Mouse (Mus musculus) CH12.LX (cell line): ENCODE results near the gene Gm10563. TPM values are rescaled to one million over a fixed set of nuclear protein-coding genes. Genes with fewer than 3 reads are reported as not detected.
A peak's percentile ranks its signal among the peaks of the same experiment; 100 is the strongest.
"Not testable (repeated sequence)": the region's sequence is repeated elsewhere in the genome, so short reads cannot be mapped to it uniquely, and the experiment has no call there.

Experiments
- DNase-seq: peaks from one replicate; pipeline ENCODE4 v3.0.0-alpha.2; 2013; ENCODE audit errors: extremely low read depth
- H3K27ac ChIP-seq: 2 replicates; pipeline ENCODE4 v1.5.1; 2012; ENCODE audit warnings: low read depth, mild to moderate bottlenecking, control low read depth, moderate library complexity; ENCODE audit not compliant: insufficient read depth
- H3K27me3 ChIP-seq: replicated peaks from 2 replicates; pipeline ENCODE3; 2012; ENCODE audit warnings: inconsistent platforms
- H3K36me3 ChIP-seq, 2 experiments: replicated peaks in 1 of 2; 2 replicates each; pipeline versions ENCODE3 to v1.6.1; 2012; ENCODE audit warnings: inconsistent platforms in 1 of 2, low read length in 1 of 2, mild to moderate bottlenecking in 1 of 2, mixed read lengths in 1 of 2, moderate library complexity in 1 of 2; ENCODE audit not compliant: control insufficient read depth in 1 of 2, insufficient read depth in 1 of 2
- H3K4me1 ChIP-seq, 2 experiments: 2 replicates each; pipeline ENCODE4 v1.6.1; 2012; ENCODE audit warnings: inconsistent platforms in 1 of 2, moderate library complexity in 1 of 2; ENCODE audit not compliant: insufficient read depth in 2 of 2, control insufficient read depth in 1 of 2
- H3K4me2 ChIP-seq: 2 replicates; pipeline ENCODE4 v1.6.1; 2012; ENCODE audit warnings: low read depth, mild to moderate bottlenecking, control low read depth; ENCODE audit not compliant: poor library complexity, insufficient read depth, severe bottlenecking
- H3K4me3 ChIP-seq, 3 experiments: fragments of 150-350 bp in 1 of 3; sonication (generic) in 1 of 3; replicated peaks in 1 of 3; 2 replicates each; pipeline versions ENCODE3 to v1.5.1; 2011 to 2012; ENCODE audit warnings: low read depth in 2 of 3, low read length in 2 of 3, mild to moderate bottlenecking in 2 of 3, moderate library complexity in 2 of 3, control low read depth in 1 of 3, improper control_type of control experiment in 1 of 3, inconsistent platforms in 1 of 3, mixed read lengths in 1 of 3; ENCODE audit not compliant: poor library complexity in 1 of 3
- H3K79me2 ChIP-seq: replicated peaks from 2 replicates; pipeline ENCODE4 v1.6.1; 2012; ENCODE audit warnings: mild to moderate bottlenecking, moderate library complexity; ENCODE audit not compliant: control insufficient read depth, poor library complexity, insufficient read depth, severe bottlenecking; ENCODE audit errors: extremely low read depth
- H3K9ac ChIP-seq: 2 replicates; pipeline ENCODE4 v1.6.1; 2012; ENCODE audit warnings: low read depth, mild to moderate bottlenecking, control low read depth, moderate library complexity; ENCODE audit not compliant: insufficient read depth
- H3K9me3 ChIP-seq: replicated peaks from 2 replicates; pipeline ENCODE3; 2012; ENCODE audit warnings: low read length, inconsistent platforms, mixed read lengths
- CHD2 ChIP-seq: IDR thresholded peaks from 2 replicates; pipeline ENCODE4 v1.6.1; 2011; ENCODE audit warnings: low read length, improper control_type of control experiment
- CTCF ChIP-seq, 2 experiments: IDR thresholded peaks in 1 of 2; conservative IDR thresholded peaks in 1 of 2; 2 replicates each; pipeline ENCODE4 v1.5.1; 2011 to 2012; ENCODE audit warnings: low read depth in 2 of 2, low read length in 2 of 2, improper control_type of control experiment in 1 of 2, inconsistent platforms in 1 of 2, mild to moderate bottlenecking in 1 of 2, moderate library complexity in 1 of 2
- E2F4 ChIP-seq: IDR thresholded peaks from 2 replicates; pipeline ENCODE4 v1.6.1; 2011; ENCODE audit warnings: low read depth, low read length, improper control_type of control experiment; ENCODE audit not compliant: insufficient replicate concordance
- EP300 ChIP-seq: IDR thresholded peaks from 2 replicates; pipeline ENCODE4 v1.6.1; 2011; ENCODE audit warnings: low read length, improper control_type of control experiment
- GABPA ChIP-seq: IDR thresholded peaks from 2 replicates; pipeline ENCODE4 v1.6.1; 2012; ENCODE audit warnings: low read depth, low read length, improper control_type of control experiment, inconsistent platforms; ENCODE audit not compliant: insufficient replicate concordance
- IRF4 ChIP-seq: IDR thresholded peaks from 2 replicates; pipeline ENCODE4 v1.6.1; 2014; ENCODE audit warnings: low read depth, mild to moderate bottlenecking, inconsistent platforms, low read length, improper control_type of control experiment
- KAT2A ChIP-seq: IDR thresholded peaks from 2 replicates; pipeline ENCODE4 v1.6.1; 2012; ENCODE audit warnings: low read length, improper control_type of control experiment, inconsistent platforms; ENCODE audit not compliant: insufficient replicate concordance
- MXI1 ChIP-seq: IDR thresholded peaks from 2 replicates; pipeline ENCODE4 v1.6.1; 2011; ENCODE audit warnings: mild to moderate bottlenecking, low read depth, low read length, improper control_type of control experiment
- TCF12 ChIP-seq: IDR thresholded peaks from 2 replicates; pipeline ENCODE4 v1.6.1; 2014; ENCODE audit warnings: low read depth, mild to moderate bottlenecking, inconsistent platforms, low read length, improper control_type of control experiment
- ZMIZ1 ChIP-seq: IDR thresholded peaks from 2 replicates; pipeline ENCODE4 v1.6.1; 2012; ENCODE audit warnings: low read depth, mild to moderate bottlenecking, inconsistent platforms, low read length, improper control_type of control experiment
- ZNF384 ChIP-seq: IDR thresholded peaks from 2 replicates; pipeline ENCODE4 v1.6.1; 2012; ENCODE audit warnings: low read depth, low read length, improper control_type of control experiment, inconsistent platforms
- dilution Hi-C: fragments of 300-500 bp; cut with MboI; formaldehyde crosslinking; loops from 2 replicates; pipeline ENCODE4 v1.14.3; 2020; ENCODE audit warnings: low sequenced_read_pairs; ENCODE audit not compliant: extremely low pct_unique_long_range_greater_than_20kb, extremely low pct_ligation_motif_present
- in situ Hi-C: fragments of 300-500 bp; cut with MboI; formaldehyde crosslinking; loops from 3 replicates; pipeline ENCODE4 v1.14.3; 2019; ENCODE audit warnings: low sequenced_read_pairs, low pct_ligation_motif_present, low pct_unique_long_range_greater_than_20kb, mixed read lengths
- polyA plus RNA-seq: library from polyadenylated mRNA; unstranded; fragments of >175 nt; gene quantifications from 2 replicates; pipeline ENCODE4 v1.2.1, GENCODE M21; 2012; ENCODE audit warnings: low read depth; ENCODE audit not compliant: insufficient read length
- total RNA-seq, 2 experiments: library from RNA; depleted of rRNA; stranded (reverse); fragments of 300-350 nt in 1 of 2; fragments of >200 nt in 1 of 2; gene quantifications; 2 replicates each; pipeline ENCODE4 v1.2.3; 2012 to 2014

Gene Gm10563
- total and polyA plus RNA-seq, 3 experiments, result not detected

- TF ChIP-seq TCF12 (no peak), EP300 (no peak), CTCF (conservative IDR thresholded peaks at IDR 0.05 in 1 of 2, IDR thresholded peaks at IDR 0.05 in 1 of 2; ENCODE audit: low read depth in 2 of 2, low read length in 2 of 2) (no peak)
- TF ChIP-seq, all 38 proteins: peak for 0
- H3K4me1 ChIP-seq, result peaks cover 7 to 70% of the 10 kb centered on the region in 2 experiments
- H3K9me3 ChIP-seq, result no peaks in the 10 kb centered on the region
- dilution Hi-C loops (no loop called here), in situ Hi-C loops (loop anchor here (10.0 kb wide), 1 partner anchor 207 kb away; the partner anchor contains the start of gene Prkcz)
- H3K27me3 ChIP-seq, result no peaks in the 10 kb centered on the region
- no peak overlapping the region for H3K4me3 ChIP-seq
- H3K79me2 ChIP-seq, result peaks cover 85% of the 10 kb centered on the region
- H3K9ac ChIP-seq, result no peak overlapping the region
- H3K27ac ChIP-seq, result no peak overlapping the region
- H3K4me2 ChIP-seq, result no peak overlapping the region
- peak; percentile 29 for DNase-seq
- H3K36me3 ChIP-seq, result peaks cover 0 to 57% of the 10 kb centered on the region in 2 experiments
Observed at GRCm38 (mm10) chr4:155571442-155571841, 73.8 kb downstream of the Gm10563 start.

- H3K4me2 ChIP-seq, DNase-seq, H3K27ac ChIP-seq, H3K4me3 ChIP-seq, H3K27me3 ChIP-seq, dilution Hi-C loops, H3K9me3 ChIP-seq, H3K9ac ChIP-seq: not testable (repeated sequence)
- Histone ChIP-seq H3K79me2 (peaks cover 93% of the 10 kb centered on the region), H3K36me3 (peaks cover 0 to 54% of the 10 kb centered on the region in 2 experiments), H3K4me1 (peaks cover 13 to 80% of the 10 kb centered on the region in 2 experiments)
- in situ Hi-C loops, result loop anchor here (10.0 kb wide), 1 partner anchor 206 kb away; the partner anchor contains the start of gene Prkcz
Observed at GRCm38 (mm10) chr4:155570315-155570714, 74.9 kb downstream of the Gm10563 start.

GRCm38 (mm10) chr4:155569818-155570217 lies 75.4 kb downstream of the Gm10563 start:
- TF ChIP-seq ZNF384 (no peak), E2F4 (no peak), TCF12 (no peak), ZMIZ1 (no peak), GABPA (no peak), IRF4 (no peak), KAT2A (no peak), CTCF (conservative IDR thresholded peaks at IDR 0.05 in 1 of 2, IDR thresholded peaks at IDR 0.05 in 1 of 2; ENCODE audit: low read depth in 2 of 2, low read length in 2 of 2) (no peak), CHD2 (no peak), MXI1 (no peak)
- Histone ChIP-seq H3K4me3 (no peak overlapping the region), H3K9ac (no peak overlapping the region), H3K4me1 (peaks cover 13 to 82% of the 10 kb centered on the region in 2 experiments), H3K9me3 (no peaks in the 10 kb centered on the region), H3K27ac (no peak overlapping the region), H3K27me3 (no peaks in the 10 kb centered on the region), H3K36me3 (peaks cover 0 to 52% of the 10 kb centered on the region in 2 experiments), H3K4me2 (no peak overlapping the region), H3K79me2 (peaks cover 94% of the 10 kb centered on the region)
- DNase-seq, result no peak
- dilution Hi-C loops, result no loop called here
- in situ Hi-C loops, result loop anchor here (5.0 to 10.0 kb wide), 3 partner anchors 55 to 205 kb away; partner anchors contain the start of gene Prkcz
